Mouse (Mus musculus): ENCODE measurements around the gene Casc3.

The Casc3 gene

DNA sequence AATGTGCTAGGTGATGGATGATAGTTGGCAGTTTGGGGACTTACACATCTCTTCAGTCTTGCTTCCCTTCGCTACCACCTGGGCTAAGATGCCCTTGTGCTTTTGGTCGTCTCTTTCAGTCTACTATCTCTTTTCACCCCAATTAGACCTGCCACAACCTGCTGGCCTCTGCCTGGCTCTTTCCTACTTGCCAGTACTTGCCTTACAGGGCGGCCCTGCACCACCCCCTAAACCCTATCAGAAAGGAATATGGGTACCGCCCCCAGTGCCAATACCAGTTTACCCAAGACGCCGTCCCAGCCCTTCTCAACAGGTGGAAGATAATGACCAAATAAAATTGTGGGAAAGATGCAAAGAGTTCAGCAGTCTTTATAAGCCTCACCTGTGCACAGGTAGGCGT is 31.4 kb downstream of the Casc3 start:
- no peak for DNase-seq (ENCODE audit: low spot score)

- DNase-seq (ENCODE audit: low spot score), result peak; percentile 89
These were observed 32.0 kb downstream of the Casc3 start, which contains the start of gene Rapgefl1 for GRCm38 (mm10) chr11:98836651-98837141. Gene Rapgefl1, plus strand, starts transcription at chr11:98836785.

DNA sequence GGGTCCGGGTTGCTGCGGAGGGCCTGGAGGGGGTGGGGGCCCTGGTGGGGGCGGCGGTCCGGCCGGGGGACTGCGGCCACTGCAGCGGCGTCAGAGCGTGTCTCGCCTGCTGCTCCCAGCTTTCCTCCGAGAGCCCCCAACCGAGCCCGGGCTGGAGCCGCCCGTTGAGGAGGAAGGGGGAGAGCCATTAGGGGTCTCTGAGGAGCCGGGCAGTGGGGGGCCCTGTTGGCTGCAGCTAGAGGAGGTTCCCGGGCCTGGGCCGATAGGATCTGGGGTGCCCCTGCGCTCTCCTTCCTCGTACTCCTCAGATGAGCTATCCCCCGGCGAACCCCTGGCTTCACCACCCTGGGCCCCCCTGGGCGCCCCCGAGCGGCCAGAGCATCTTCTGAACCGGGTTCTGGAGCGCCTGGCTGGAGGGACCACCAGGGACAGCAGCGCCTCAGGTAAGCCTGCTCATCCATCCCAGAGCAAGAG is 32.6 kb downstream of the Casc3 start:
- no peak for DNase-seq (ENCODE audit: low spot score)

GRCm38 (mm10) chr11:98837917-98838316 is 33.2 kb downstream of the Casc3 start:
- no peak for DNase-seq (ENCODE audit: low spot score)

- DNase-seq (ENCODE audit: low spot score), result no peak
These were observed 33.8 kb downstream of the Casc3 start for GRCm38 (mm10) chr11:98838512-98838911.

- no peak for DNase-seq (ENCODE audit: low spot score)
These were observed 34.7 kb downstream of the Casc3 start for GRCm38 (mm10) chr11:98839402-98839801.

DNA sequence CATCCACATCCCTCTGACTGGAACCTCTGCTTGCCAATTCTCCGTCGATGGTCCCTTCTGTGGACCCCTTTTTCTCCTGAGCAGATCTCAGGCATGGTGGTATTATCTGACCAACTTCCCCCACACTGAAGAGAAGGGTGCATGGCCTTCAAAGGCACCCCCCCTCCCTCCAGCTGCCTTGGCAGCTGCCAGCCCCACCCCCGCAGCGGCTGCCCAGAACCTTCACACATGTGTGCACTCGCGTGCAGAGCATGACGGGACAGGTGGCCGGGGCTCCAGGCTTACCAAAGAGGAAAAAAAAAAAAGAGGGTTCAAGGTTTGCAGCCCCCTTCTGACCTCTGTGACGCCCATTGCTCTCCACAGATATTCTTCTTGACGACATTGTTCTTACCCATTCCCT is 35.2 kb downstream of the Casc3 start:
- DNase-seq (ENCODE audit: low spot score), result no peak

- DNase-seq (ENCODE audit: low spot score), result no peak
These were observed 41.3 kb downstream of the Casc3 start for GRCm38 (mm10) chr11:98846016-98846415.

GRCm38 (mm10) chr11:98846865-98847604 is 42.3 kb downstream of the Casc3 start:
- DNase-seq (ENCODE audit: low spot score), result no peak

DNA sequence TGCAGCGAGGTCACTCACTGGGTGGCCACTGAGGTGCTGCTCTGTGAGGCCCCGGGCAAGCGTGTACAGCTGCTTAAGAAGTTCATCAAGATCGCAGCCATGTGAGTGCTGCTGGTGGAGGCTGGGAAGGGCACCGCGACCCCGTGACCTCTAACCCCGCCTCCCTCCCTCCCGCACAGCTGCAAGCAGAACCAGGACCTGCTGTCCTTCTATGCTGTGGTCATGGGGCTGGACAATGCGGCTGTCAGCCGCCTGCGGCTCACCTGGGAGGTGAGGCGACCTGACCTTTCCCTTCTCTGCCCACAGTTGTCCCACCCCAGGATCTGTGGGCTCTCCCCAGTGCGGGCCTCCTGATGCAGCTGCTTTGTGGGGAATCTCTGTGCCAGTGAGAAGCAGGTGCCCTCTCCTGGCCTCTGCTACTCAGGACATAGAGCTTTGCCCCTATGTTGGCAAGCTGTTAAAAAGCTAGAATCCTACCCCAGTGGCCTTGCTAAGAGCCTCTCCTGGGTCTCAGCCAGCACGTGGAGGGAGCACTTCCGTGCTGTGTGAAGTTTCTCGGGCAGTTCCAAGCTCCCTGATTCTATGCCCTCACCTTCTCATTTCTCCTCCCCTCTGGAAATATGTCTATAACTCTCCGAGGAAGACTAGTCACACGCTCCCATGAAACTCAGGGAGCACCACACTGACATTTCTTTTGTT is 44.6 kb downstream of the Casc3 start:
- no peak for DNase-seq (ENCODE audit: low spot score)

GRCm38 (mm10) chr11:98850100-98851093 is 45.7 kb downstream of the Casc3 start:
- DNase-seq (ENCODE audit: low spot score), result no peak

DNA sequence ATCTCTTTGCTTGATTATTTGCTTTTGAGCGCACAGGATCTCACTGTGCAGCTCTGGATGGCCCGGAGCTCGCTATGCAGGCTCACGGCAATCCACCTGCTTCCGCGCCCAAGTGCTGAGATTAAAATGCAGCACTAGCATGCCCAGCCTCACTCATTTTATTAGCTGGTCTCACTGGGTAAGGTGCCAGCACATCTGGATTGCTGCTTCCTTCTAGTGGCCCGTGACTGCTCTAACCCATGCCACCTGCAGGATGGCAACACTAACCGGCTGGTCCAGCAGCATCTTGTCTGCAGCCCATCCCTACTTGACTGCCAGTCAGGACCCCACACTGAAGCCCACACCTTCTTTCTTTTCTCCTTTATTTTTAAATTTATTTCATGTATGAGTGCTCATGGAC is 49.4 kb downstream of the Casc3 start:
- no peak for DNase-seq (ENCODE audit: low spot score)

GRCm38 (mm10) chr11:98854659-98855058 is 50.0 kb downstream of the Casc3 start:
- DNase-seq (ENCODE audit: low spot score), result no peak

DNA sequence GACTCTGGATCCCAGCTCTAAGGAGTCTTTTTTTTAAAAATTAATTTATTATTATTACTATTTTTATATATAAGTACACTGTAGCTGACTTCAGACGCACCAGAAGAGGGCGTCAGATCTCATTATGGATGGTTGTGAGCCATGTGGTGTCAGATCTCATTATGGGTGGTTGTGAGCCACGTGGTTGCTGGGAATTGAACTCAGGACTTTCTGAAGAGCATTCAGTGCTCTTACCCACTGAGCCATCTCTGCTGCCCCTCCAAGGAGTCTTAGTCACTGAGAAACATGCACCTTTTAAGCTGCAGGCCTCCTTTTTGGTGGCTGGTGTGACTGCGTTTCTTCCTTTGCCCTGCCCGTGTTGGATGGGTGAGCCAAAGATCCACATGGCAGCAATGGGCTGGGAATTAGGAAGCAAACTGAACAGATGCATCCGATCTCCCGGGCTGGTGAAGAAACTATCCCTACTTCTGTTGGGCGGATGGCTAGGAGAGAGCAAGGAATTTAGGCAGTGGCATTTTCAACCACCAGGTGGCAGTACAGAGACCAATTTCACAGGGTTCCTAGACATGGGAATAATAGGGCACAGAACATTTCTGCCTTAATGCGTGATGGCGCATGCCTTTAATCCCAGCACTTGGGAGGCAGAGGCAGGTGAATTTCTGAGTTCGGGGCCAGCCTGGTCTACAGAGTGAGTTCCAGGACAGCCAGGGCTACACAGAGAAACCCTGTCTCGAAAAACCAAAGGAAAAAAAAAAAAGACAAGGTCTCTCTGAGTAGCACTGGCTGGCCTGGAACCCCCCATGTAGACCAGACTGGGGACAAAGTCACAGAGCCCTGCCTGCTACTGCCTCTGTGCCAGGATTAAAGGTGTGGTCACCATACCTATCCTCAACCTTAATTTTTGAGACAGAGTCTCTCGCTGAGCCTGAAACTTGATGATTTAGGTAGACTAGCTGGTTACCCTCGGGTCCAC is 54.3 kb downstream of the Casc3 start:
- DNase-seq (ENCODE audit: low spot score), result peak; percentile 94

- peak; percentile 97 for DNase-seq (ENCODE audit: low spot score)
These were observed 58.5 kb downstream of the Casc3 start, which contains the start of gene Wipf2 for GRCm38 (mm10) chr11:98863028-98863750. Gene Wipf2, plus strand, starts transcription at chr11:98863638.

GRCm38 (mm10) chr11:98863751-98864429 is 59.2 kb downstream of the Casc3 start:
- DNase-seq (ENCODE audit: low spot score), result peak; percentile 83

DNA sequence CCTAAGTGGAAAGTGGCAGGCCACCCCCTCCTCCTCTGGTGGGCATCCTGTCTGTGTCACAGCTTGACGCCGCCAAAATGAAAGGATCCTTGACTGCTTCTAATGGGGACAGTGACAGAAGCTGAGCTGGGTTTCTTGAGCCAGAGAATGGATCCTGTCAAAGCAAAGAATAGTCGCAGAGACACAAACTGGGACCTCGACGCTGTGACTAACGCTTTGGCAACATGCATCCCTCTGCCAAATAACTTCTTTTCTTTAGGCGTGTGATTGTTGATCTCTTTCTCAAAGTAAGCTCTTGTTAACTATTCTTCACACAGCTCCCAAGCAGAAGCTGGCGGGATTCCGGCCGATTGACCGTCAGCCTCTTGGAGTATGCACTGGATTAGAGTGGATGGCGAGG is 62.6 kb downstream of the Casc3 start:
- DNase-seq (ENCODE audit: low spot score), result no peak

DNA sequence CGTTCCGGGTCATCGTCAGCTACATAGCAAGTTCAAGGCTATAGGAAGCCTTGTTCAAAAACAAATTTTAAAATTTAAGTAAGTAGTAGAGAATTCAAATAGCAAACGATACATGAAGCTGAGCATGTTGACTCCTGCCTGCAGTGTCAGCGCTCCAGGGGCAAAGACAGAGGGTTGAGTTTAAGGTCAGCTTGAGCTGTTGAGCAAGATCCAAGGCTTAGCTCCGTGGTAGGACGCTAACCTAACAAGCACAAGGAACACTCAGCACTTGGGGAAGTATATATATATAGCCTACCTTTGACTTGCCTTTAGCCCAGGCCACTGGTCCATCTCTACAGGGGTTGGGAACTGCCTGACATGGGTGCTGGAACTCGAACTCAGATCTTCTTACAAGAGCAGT is 65.2 kb downstream of the Casc3 start:
- no peak for DNase-seq (ENCODE audit: low spot score)

GRCm38 (mm10) chr11:98870791-98871190 is 66.1 kb downstream of the Casc3 start:
- DNase-seq (ENCODE audit: low spot score), result no peak

Measured in testis, postnatal 10 days (tissue).